Mouse (Mus musculus) kidney, embryonic 15.5 days (tissue): ENCODE measurements around the gene Ech1. TPM values are rescaled to one million over a fixed set of nuclear protein-coding genes. Genes with fewer than 3 reads are reported as not detected.

Source experiments
- ATAC-seq: fragments of 200-750 bp; cut with Nextera tagmentation; replicated peaks from 2 replicates; pipeline ENCODE4 v1.8.0; 2017; ENCODE audit warnings: moderate TSS enrichment; ENCODE audit not compliant: low FRiP score
- H3K27ac ChIP-seq: fragments of 300-500 bp; sonication (generic); 2 replicates; pipeline ENCODE4 v1.5.1; 2015; ENCODE audit warnings: mild to moderate bottlenecking, inconsistent platforms
- H3K27me3 ChIP-seq: fragments of 300-500 bp; sonication (generic); 2 replicates; pipeline ENCODE4 v1.6.1; 2015; ENCODE audit warnings: inconsistent platforms
- H3K36me3 ChIP-seq: fragments of 300-500 bp; sonication (generic); 2 replicates; pipeline ENCODE4 v1.6.1; 2015; ENCODE audit warnings: inconsistent platforms
- H3K4me1 ChIP-seq: fragments of 300-500 bp; sonication (generic); 2 replicates; pipeline ENCODE4 v1.6.1; 2015; ENCODE audit warnings: inconsistent platforms
- H3K4me2 ChIP-seq: fragments of 300-500 bp; sonication (generic); 2 replicates; pipeline ENCODE4 v1.6.1; 2015; ENCODE audit warnings: moderate library complexity, mild to moderate bottlenecking, inconsistent platforms
- H3K4me3 ChIP-seq: fragments of 300-500 bp; sonication (generic); replicated peaks from 2 replicates; pipeline ENCODE4 v1.5.1; 2015; ENCODE audit warnings: mild to moderate bottlenecking, inconsistent platforms
- H3K9ac ChIP-seq: fragments of 300-500 bp; sonication (generic); 2 replicates; pipeline ENCODE4 v1.6.1; 2015; ENCODE audit warnings: mild to moderate bottlenecking, inconsistent platforms
- H3K9me3 ChIP-seq: fragments of 300-500 bp; sonication (generic); replicated peaks from 2 replicates; pipeline ENCODE4 v1.6.1; 2016; ENCODE audit warnings: inconsistent platforms
- WGBS: fragments of 180-500 bp; shearing (Covaris S2); methylation state at CpG from one replicate; pipeline ENCODE4 v1.1.7; 2015; ENCODE audit warnings: mixed read lengths; 5-methylcytosine and 5-hydroxymethylcytosine counted together
- polyA plus RNA-seq: library from polyadenylated mRNA; unstranded; fragments of >200 nt; fragmentation: Nextera tagmentation; extraction: Ambion mirVana; gene quantifications from 2 replicates; pipeline ENCODE4 v1.2.1, GENCODE M21; 2015

Gene Ech1
- polyA plus RNA-seq, 1 experiment from 2014 or later = 164 TPM

DNA sequence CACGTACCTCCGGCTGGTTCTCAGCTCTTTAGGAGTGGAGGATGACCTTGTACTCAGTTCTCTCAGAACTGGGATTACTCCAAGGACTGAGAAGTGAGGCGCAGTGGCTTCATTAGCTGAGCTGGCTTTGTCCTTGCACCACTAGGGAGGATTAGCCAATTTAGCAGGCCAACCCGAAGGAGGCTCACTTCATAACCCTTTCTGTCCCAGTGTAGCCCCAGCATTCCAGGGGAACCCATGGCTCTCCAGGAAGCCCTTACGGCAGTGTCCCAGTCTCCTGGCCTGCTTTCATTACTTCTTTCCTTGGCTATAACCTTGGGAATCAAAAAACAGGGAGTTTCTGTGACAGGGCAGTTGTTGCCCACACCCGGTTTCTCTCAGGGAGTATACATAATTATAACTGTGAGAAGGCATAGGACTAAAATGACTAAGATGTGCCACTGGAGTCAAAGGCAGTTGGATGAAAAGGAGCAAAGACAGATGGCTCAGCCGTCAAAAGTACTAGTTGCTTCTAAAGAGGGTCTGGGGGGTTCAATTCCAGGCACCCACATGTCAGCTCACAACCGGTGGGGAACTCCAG, 17.3 kb upstream of the Ech1 start:
- Histone ChIP-seq H3K27me3 (no peaks in the 10 kb centered on the region), H3K4me2 (peak overlapping the region; percentile 71), H3K4me1 (peaks cover 44% of the 10 kb centered on the region), H3K27ac (peak overlapping the region; percentile 100), H3K9ac (peak overlapping the region; percentile 96), H3K36me3 (peaks cover 10% of the 10 kb centered on the region), H3K9me3 (no peaks in the 10 kb centered on the region), H3K4me3 (peak overlapping the region; percentile 84)
- ATAC-seq = no peak
- WGBS = 44% methylated on average over 6 of the region's 8 CpGs

DNA sequence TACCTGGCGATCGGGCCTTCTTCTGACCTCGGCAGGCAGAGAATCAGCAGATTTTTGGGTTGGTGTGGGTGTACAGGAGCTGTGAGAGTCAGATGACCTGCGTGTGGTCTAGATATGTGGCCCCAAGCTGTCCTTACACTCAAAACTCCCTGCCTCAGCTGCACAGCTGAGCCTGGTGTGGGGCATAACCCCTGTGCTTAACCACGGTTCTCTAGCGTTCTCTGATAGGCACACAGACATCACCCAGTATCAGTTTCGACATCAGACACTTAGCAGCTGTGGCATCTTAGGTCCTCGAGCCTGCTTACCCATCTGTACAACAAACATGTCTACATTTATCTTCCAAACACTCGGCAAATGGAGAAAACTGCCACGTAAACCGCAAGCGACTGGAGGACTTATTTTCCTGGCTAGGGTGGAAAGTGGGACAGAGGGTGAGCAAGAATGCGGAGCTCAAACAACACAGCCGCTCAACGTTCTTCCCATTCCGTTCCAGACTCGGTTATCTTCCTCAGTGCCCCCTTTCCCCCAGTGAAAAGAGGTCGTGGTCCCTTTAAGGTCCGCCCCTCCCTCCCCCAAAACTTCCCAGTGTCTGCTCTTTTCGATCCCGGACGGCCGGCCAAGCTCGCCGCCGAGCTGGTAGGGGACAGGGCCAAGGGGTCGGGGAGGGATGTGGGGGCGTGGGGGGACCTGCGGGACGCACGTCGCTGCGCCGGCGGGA, 16.6 kb upstream of the Ech1 start, which contains the start of gene Hnrnpl:
Gene Hnrnpl, plus strand, starts transcription at position 321 of the 721 bp plus-strand sequence.
- Histone ChIP-seq H3K4me1 (peaks cover 44% of the 10 kb centered on the region), H3K4me2 (peak within 1 kb of the TSS; percentile 71), H3K27ac (peak within 1 kb of the TSS; percentile 100), H3K4me3 (peak within 1 kb of the TSS; percentile 84), H3K9ac (peak within 1 kb of the TSS; percentile 96), H3K36me3 (peaks cover 17% of the 10 kb centered on the region), H3K27me3 (no peaks in the 10 kb centered on the region), H3K9me3 (no peaks in the 10 kb centered on the region)
- ATAC-seq = peak; percentile 31
- 2% methylated on average over 34 of the region's 35 CpGs for WGBS

DNA sequence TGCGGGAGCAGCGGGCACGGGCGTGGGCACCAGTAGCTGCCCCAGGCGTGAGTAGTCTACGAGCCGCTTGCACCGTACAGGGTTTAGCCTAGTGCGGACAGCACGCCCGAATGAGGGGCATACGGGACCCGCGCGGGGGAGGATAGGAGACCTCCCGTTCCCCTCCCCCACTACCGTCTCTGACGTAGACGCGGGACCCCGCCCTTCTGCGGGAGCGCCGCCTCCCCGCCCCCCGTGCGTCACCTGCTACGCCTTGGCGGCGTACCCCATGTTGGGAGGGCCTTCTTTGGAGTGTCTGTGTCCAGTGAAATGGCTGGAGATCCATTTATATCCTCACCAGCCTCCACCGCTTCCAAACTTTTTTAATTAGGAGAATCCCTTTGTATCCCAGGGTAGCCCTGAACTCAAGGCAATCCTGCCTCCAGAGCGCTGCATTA, 16.0 kb upstream of the Ech1 start:
- peaks cover 22% of the 10 kb centered on the region for H3K36me3 ChIP-seq
- peak overlapping the region; percentile 96 for H3K9ac ChIP-seq
- peak overlapping the region; percentile 100 for H3K27ac ChIP-seq
- 0% methylated on average over 14 of the region's 32 CpGs for WGBS
- H3K4me2 ChIP-seq = peak overlapping the region; percentile 71
- H3K27me3 ChIP-seq = no peaks in the 10 kb centered on the region
- no peaks in the 10 kb centered on the region for H3K9me3 ChIP-seq
- H3K4me3 ChIP-seq = peak overlapping the region; percentile 84
- peaks cover 44% of the 10 kb centered on the region for H3K4me1 ChIP-seq
- ATAC-seq = peak; percentile 74

DNA sequence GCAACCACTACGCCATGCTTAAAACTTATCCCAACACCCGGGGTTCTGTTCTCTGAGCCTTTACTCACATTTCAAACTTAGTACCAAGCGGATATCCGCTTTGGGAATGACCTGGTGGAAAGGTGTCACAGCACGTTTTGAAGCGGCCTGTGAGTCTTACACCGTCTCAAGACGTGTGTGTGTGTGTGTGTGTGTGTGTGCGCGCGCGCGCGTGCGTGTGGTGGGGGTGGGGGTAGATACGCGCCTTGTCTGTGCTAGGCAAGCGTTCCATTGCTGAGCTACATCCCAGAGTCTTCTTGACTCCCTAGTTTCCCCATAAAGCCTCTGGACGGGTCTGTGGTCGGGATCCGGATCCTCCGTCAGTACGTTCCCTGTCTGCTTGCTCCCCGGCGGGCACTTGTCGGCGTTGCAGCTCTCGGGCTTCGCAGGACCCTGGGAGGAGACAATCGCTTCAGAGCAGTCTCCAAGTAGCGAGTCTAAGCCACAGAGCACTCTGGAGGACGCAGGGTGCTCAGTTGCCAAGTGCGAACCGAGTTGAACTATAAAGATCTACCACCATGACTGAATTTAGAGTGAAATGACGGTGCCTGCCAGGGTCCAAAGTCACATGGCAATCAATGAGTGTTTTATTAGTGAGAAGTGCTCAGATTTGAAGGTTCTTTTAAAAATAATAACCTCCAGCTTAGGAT, 15.5 kb upstream of the Ech1 start:
- Histone ChIP-seq H3K4me1 (peaks cover 44% of the 10 kb centered on the region), H3K27ac (peak overlapping the region; percentile 100), H3K9me3 (no peaks in the 10 kb centered on the region), H3K9ac (peak overlapping the region; percentile 96), H3K27me3 (no peaks in the 10 kb centered on the region), H3K4me2 (peak overlapping the region; percentile 71), H3K4me3 (peak overlapping the region; percentile 84), H3K36me3 (peaks cover 28% of the 10 kb centered on the region)
- WGBS = under 1% methylated on average over 35 of the region's 35 CpGs
- ATAC-seq = peak; percentile 27

DNA sequence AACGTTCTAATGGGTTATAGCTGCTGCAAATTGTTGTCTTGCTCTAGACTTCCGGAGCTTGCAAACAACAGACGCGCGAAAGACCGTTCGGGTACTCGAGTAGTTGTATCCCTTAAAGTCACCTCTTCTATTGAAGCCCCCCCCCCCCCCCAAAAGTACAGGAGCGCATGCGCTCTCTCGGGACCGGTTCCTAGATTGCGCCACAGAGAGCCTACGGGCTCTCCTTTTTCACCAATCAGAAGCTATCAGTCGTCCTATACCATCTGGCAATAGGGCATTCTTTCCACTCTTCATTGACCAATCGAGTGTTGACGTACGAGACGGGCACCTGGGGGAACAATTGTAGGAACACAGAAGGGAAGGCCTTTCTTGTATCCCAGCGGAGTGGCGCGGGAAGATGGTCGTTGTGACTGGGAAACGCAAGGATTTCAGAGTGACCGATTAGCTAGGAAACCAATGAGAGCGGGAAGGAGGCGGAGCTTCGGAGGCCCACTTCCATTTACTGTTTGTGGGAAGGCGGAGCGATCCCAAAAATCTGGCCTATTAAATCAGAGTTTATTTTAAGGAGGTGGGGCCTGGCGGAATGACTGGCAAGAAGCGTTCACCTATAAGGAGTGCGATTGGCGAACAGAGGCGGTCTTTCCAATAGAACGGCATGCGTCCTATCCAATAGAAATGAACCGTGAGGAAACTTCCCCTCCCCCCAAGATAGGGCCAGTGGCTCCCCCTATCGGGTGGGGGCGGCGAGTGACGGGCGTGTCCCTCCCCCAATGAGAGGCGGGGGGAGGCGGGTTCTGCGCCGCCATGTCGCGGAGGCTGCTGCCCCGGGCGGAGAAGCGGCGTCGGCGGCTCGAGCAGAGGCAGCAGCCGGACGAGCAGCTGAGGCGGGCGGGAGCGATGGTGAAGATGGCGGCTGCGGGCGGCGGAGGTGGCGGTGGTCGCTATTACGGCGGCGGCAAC, 14.6 kb upstream of the Ech1 start:
- peak; percentile 92 for ATAC-seq
- peak overlapping the region; percentile 84 for H3K4me3 ChIP-seq
- H3K27me3 ChIP-seq = no peaks in the 10 kb centered on the region
- peak overlapping the region; percentile 72 for H3K4me2 ChIP-seq
- H3K27ac ChIP-seq = peak overlapping the region; percentile 100
- peaks cover 48% of the 10 kb centered on the region for H3K4me1 ChIP-seq
- peak overlapping the region; percentile 96 for H3K9ac ChIP-seq
- H3K9me3 ChIP-seq = no peaks in the 10 kb centered on the region
- H3K36me3 ChIP-seq = peaks cover 37% of the 10 kb centered on the region
- WGBS = under 1% methylated on average over 70 of the region's 70 CpGs

DNA sequence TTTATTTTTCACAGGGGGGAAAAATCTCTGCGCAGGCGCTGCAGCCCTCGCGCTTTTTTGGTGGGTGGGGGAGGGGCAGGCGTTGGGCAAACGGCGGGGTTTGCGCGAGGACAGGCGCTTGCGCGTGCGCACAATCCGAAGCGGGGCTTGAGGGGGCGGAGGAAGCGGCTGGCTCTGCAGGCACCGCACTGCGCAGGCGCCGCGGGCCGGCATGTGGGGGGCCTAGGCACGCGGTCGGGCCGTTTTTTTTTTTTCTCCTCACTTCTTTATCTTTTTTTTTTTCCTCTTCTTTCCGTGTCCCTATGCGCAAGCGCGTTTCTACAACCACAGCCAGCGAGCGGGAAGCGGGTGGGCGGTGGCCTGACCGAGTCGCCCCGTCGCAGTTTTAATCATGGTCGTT, 13.8 kb upstream of the Ech1 start:
- peak overlapping the region; percentile 90 for H3K9ac ChIP-seq
- under 1% methylated on average over 40 of the region's 40 CpGs for WGBS
- H3K27me3 ChIP-seq = no peaks in the 10 kb centered on the region
- H3K27ac ChIP-seq = peak overlapping the region; percentile 99
- H3K4me3 ChIP-seq = peak overlapping the region; percentile 84
- peak overlapping the region; percentile 72 for H3K4me2 ChIP-seq
- peak; percentile 34 for ATAC-seq
- peaks cover 45% of the 10 kb centered on the region for H3K36me3 ChIP-seq
- no peaks in the 10 kb centered on the region for H3K9me3 ChIP-seq
- H3K4me1 ChIP-seq = peaks cover 56% of the 10 kb centered on the region

DNA sequence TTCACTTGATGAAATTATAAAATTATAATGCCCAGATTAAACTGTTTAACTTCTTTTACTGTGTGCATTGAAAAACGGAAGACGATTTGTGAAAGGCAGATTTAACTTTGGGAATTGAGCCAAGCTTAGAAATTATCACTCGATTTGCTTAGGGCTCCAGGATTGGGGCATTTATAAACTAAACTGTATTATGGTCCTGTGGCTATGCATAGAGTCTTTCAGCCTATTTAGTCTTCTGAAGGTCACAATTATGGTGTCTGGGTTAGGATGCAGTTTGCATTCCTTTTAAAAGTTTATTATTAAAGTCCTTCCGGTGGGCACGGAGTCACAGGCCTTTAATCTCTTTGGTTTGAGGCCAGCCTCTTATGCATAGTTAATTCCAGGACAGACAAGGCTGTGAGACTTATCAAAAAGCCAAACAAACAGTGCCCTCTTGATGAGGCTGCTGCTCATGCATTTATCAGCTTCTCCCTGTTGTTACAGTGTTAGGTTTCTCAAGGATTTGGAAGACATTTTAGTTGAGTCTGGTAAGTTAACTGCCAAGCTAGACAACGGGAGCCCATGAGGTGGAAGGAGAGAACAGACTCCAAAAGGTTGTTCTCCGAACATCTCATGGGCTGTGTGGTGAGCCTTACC, 13.3 kb upstream of the Ech1 start:
- H3K27me3 ChIP-seq = no peaks in the 10 kb centered on the region
- H3K36me3 ChIP-seq = peaks cover 50% of the 10 kb centered on the region
- 3% methylated on average over 7 of the region's 7 CpGs for WGBS
- no peaks in the 10 kb centered on the region for H3K9me3 ChIP-seq
- ATAC-seq = no peak
- H3K4me3 ChIP-seq = peak overlapping the region; percentile 84
- peak overlapping the region; percentile 99 for H3K27ac ChIP-seq
- H3K4me2 ChIP-seq = peak overlapping the region; percentile 72
- H3K9ac ChIP-seq = peak overlapping the region; percentile 90
- H3K4me1 ChIP-seq = peaks cover 58% of the 10 kb centered on the region

DNA sequence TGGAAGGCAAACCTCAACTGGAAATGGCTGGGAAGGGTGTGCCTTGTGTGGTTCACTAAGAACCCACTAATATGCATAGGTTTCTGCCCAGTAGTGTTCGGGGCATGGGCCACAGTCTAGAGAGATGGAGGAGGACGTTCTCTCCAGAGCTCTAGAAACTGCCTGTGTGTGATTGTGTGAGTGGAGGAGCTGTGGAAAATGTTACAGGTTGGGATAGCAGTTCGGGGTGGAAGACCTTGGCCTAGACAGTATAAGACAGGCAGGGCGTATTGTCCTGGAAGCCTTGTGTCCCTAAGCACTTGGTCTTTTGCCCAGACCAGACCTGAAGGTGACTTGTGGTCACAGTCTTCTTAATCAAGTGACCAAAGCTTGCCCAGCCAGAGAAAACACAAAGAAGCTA, 12.6 kb upstream of the Ech1 start:
- H3K9ac ChIP-seq = peak overlapping the region; percentile 90
- peaks cover 65% of the 10 kb centered on the region for H3K4me1 ChIP-seq
- H3K27me3 ChIP-seq = no peaks in the 10 kb centered on the region
- no peaks in the 10 kb centered on the region for H3K9me3 ChIP-seq
- ATAC-seq = no peak
- H3K27ac ChIP-seq = peak overlapping the region; percentile 99
- H3K4me3 ChIP-seq = peak overlapping the region; percentile 84
- WGBS = 51% methylated on average over 4 of the region's 4 CpGs
- H3K4me2 ChIP-seq = peak overlapping the region; percentile 72
- H3K36me3 ChIP-seq = peaks cover 57% of the 10 kb centered on the region

DNA sequence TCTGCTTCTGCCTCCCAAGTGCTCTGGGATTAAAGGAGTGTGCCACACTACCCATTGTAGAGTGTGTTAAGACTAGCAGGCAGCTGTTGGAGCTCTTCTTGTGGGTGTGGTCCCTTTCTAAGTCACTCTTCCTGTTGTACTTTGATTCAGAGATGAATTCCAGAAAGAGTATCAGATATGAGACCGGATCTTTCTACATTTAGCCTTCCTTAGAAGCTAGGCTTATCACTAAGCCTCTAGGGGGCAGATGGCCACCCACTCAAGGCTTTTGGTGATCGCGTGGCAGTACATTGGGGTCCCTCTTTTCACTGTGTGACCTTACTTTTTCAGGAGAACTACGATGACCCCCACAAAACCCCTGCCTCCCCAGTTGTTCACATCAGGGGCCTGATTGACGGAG, 12.1 kb upstream of the Ech1 start:
- H3K9ac ChIP-seq = 0 out of 2 replicates have a peak overlapping the region, but pooled peaks have one; percentile 90
- no peak for ATAC-seq
- H3K4me2 ChIP-seq = peak overlapping the region; percentile 72
- H3K9me3 ChIP-seq = no peaks in the 10 kb centered on the region
- H3K4me1 ChIP-seq = peaks cover 65% of the 10 kb centered on the region
- H3K4me3 ChIP-seq = peak overlapping the region; percentile 84
- no peaks in the 10 kb centered on the region for H3K27me3 ChIP-seq
- peak overlapping the region; percentile 99 for H3K27ac ChIP-seq
- peaks cover 62% of the 10 kb centered on the region for H3K36me3 ChIP-seq
- WGBS = 74% methylated on average over 5 of the region's 5 CpGs

DNA sequence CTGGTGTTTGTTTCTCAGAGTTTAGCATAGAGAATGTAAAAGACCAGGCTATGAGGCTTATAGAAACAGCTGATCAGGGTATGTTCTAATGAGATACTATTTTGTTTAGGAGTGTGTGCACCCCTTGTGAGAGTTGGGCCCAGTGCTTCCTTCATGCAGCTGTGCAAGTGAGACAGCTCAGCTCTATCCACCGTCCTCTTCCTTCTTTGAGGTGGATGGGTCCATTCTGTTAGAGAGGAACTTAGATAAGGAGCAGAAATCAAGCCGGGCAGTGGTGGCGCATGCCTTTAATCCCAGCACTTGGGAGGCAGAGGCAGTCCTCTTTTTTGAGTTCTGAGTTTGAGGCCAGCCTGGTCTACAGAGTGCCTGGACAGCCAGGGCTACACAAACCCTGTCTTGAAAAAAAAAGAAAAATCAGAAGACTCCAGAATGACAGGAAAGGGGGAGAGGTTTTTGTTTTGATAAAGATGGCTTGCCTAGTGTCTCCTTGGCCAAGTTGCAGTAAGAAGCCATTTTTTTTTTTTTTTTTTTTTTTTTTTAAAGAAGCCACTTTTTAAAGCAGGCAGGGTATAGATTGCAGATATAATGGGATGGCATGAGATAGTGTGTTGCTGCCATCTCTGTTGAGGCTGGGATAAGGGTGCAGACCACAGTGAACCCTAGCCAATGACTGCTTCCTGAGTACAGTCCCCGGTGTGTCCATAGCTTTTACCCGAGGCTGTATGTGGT, 10.5 kb upstream of the Ech1 start:
- Histone ChIP-seq H3K4me3 (no peak overlapping the region), H3K9ac (no peak overlapping the region; the same call in 1 of the 2 replicates), H3K4me2 (peak overlapping the region; percentile 4; the same call in 1 of the 2 replicates), H3K27ac (0 out of 2 replicates have a peak overlapping the region, but pooled peaks have one; percentile 15), H3K4me1 (peaks cover 72% of the 10 kb centered on the region), H3K9me3 (no peaks in the 10 kb centered on the region), H3K27me3 (no peaks in the 10 kb centered on the region), H3K36me3 (peaks cover 77% of the 10 kb centered on the region)
- no peak for ATAC-seq
- WGBS = 90% methylated on average over 5 of the region's 5 CpGs
